Mouse (Mus musculus): ENCODE results near the gene Nfic. TPM values are rescaled to one million over a fixed set of nuclear protein-coding genes. Genes with fewer than 3 reads are reported as not detected.
A peak's percentile ranks its signal among the peaks of the same experiment; 100 is the strongest.

The Nfic gene
- polyA plus RNA-seq, 1 experiment from 2014 or later: 8.7 TPM

DNA sequence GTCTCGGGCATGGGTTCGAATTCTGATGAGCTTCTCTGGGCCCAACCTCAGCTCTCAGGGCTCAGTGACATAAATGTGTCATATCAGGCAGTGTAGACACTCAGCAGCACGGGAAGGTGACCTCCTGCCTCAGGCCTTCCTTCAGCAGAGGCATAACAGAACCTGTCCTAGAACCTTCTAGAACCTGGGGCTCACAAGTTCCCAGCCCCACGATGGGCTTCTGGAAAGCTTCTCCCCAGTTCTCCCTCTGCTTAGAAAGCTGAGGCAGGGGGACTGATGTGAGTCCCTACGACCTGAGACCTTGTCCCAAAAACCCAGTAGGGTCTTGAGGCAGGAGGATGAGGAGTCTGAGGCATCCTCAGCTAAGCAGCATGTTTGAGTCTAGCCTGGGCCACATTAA, 40.3 kb downstream of the Nfic start:
- H3K27ac ChIP-seq (replicated peaks): peak overlapping the region; percentile 86
- no peaks in the 10 kb centered on the region for H3K9me3 ChIP-seq (replicated peaks)
- H3K36me3 ChIP-seq: no peaks in the 10 kb centered on the region
- H3K27me3 ChIP-seq (ENCODE audit: low read depth, poor library complexity, severe bottlenecking): peaks cover 33% of the 10 kb centered on the region
- H3K4me1 ChIP-seq: peaks cover 89% of the 10 kb centered on the region
- DNase-seq (ENCODE audit: low spot score): no peak
- WGBS: 84% methylated on average over 5 of the region's 5 CpGs
- H3K4me3 ChIP-seq: no peak overlapping the region

DNA sequence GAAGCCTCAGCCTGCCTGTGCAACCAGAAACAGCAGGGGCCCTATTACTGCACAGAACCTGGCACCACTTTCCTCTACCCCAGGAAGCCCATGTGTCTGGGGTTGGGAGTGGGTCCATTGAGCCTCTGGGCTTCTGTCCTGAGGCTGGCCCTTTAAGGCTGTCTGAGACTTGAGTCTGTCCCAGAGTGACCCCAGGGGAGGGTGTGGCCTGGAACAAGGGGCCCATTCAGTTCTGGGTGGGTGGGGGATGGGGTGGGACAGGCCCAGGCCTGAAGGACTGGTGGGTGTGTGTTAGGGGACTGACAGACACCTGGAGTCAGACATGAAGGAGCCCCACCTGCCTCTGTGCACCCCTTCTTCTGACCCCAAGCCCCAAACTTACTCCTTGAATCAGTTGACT, 40.8 kb downstream of the Nfic start:
- peaks cover 93% of the 10 kb centered on the region for H3K4me1 ChIP-seq
- no peaks in the 10 kb centered on the region for H3K9me3 ChIP-seq (replicated peaks)
- H3K27me3 ChIP-seq (ENCODE audit: low read depth, poor library complexity, severe bottlenecking): peaks cover 28% of the 10 kb centered on the region
- no peak for DNase-seq (ENCODE audit: low spot score)
- no peaks in the 10 kb centered on the region for H3K36me3 ChIP-seq
- peak overlapping the region; percentile 86 for H3K27ac ChIP-seq (replicated peaks)
- peak overlapping the region; percentile 35; the same call in 1 of the 2 replicates for H3K4me3 ChIP-seq

DNA sequence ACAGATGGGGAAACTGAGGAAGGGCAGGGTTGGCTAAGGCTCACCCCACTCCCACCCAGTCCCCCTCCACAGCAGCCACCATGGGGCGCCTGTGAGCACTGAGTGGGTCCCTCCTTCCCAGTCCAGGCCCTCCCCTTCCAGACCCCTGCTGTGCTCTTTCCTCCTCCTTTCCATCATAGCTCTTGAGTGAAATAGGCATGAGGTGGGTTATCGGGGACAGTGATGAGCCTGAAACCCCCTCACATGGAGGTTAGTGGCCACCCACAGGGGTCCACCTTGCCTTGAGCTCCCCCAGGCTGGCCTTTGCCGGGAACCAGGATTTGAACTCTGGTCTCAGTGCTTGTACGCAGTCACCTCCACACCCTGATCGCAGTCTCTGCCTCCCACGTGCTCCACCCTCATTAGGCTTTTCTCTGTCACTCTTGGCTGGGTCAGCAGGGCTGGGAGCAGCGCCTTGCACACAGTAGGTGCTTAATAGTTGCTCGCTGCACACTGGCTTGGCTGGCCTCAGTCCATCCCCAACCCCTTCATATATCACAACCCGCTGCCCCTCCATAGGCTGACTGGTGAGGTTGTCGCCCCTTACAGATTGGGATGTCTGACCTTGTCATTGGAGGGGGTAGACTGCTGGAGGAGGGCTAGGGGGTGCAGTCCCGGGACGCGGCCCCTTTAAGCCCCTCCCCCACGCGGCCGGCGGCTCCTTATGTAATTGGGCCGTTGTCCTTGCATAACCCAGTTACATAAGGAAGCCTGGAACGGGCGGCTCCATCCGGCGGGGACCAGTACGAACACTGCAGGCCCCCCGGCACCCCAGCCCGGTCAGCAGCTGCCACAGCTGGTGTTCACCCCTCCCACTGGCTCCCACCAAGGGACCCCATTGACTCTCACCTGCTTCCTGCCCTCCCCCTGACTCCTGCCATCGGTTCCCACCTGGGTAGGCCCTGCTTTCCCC, 41.8 kb downstream of the Nfic start:
- no peaks in the 10 kb centered on the region for H3K9me3 ChIP-seq (replicated peaks)
- H3K36me3 ChIP-seq: no peaks in the 10 kb centered on the region
- no peak for DNase-seq (ENCODE audit: low spot score)
- peak overlapping the region; percentile 86 for H3K27ac ChIP-seq (replicated peaks)
- H3K4me1 ChIP-seq: peaks cover 99% of the 10 kb centered on the region
- H3K4me3 ChIP-seq: peak overlapping the region; percentile 35; the same call in 1 of the 2 replicates
- peaks cover 28% of the 10 kb centered on the region for H3K27me3 ChIP-seq (ENCODE audit: low read depth, poor library complexity, severe bottlenecking)
- WGBS: 31% methylated on average over 26 of the region's 26 CpGs

DNA sequence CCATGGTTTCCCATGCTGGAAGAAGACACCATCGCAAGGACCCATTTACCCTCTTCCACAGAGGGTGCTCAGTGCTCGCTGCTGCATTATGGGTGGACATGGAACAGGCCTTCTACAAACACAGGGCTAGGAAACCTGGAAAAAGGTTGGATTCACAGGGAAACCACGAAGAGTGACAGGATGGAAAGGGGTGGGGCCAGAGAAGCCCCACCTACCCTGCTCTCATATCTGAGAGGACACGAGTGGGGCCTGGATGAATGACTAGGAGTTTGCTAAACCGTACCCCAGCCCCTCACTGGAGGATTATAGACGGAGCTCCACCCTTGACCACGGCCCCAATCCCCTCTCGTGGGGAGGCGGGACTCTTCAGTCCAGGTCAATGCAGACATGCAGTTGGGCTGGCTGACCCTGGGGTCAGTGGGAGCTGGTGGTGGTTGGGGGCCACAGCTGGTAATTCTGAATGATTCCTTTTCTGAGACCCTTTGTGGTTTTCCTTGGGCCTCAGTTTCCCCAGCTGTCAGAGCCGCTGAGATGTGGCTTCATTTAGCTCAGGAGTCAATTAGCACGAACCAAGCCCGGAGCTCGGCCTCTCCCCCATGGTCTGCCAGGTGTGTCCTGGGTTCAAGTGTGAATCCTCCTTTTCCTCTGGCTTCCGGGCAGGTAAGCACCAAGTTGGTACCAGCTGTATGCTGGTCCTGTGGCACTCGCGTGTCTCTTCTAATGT, 42.7 kb downstream of the Nfic start:
- H3K36me3 ChIP-seq: no peaks in the 10 kb centered on the region
- H3K4me1 ChIP-seq: peaks cover 100% of the 10 kb centered on the region
- no peaks in the 10 kb centered on the region for H3K9me3 ChIP-seq (replicated peaks)
- H3K27ac ChIP-seq (replicated peaks): peak overlapping the region; percentile 86
- peaks cover 28% of the 10 kb centered on the region for H3K27me3 ChIP-seq (ENCODE audit: low read depth, poor library complexity, severe bottlenecking)
- WGBS: 81% methylated on average over 16 of the region's 16 CpGs
- no peak for DNase-seq (ENCODE audit: low spot score)
- no peak overlapping the region for H3K4me3 ChIP-seq

DNA sequence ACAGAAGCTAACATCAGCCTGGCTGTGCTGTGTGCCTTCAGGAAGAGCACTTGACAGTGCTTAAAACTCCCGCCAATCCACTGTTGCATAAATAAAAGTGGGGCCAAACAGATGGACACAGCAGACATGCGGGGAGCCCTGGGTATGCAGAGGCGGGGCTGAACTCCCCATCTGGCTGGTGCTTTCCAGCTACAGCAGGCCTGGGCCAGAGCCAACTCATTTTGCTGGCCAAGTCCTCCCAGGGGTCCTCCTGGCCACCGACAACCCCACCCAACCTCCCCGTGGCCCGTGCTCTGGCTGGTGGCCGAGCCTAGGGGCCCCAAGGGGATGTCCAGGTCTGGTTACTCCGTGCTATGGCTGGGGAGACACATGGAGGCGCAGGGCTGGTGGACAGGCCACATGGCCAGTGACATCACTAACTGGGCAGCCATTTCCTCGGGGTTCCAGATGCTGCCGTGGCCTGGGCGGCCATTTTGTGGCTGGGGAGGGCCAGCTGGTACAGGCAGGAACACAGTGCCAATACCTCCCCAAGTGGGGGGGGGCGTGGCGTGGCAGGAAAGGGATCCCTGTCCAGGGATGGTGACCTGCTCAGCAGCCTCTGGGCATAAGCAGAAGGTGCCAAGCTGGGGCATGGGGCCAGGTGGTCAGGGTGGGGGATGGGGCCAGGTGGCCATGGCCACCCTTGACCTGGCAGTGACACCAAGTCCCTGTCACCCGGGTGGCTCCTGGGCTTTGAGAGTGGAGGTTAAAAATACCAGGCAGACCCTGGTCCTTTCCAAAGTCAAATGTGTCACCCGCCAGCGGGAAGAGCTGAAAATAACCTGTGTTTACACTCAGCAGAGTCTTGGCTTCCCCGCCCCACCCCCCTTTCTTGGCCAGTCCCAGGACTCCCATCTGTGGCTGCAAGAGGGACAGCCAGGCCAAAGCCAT, 43.7 kb downstream of the Nfic start:
- WGBS: 84% methylated on average over 18 of the region's 18 CpGs
- DNase-seq (ENCODE audit: low spot score): no peak
- Histone ChIP-seq H3K4me1 (peaks cover 100% of the 10 kb centered on the region), H3K9me3 (replicated peaks) (no peaks in the 10 kb centered on the region), H3K27me3 (ENCODE audit: low read depth, poor library complexity, severe bottlenecking) (peaks cover 28% of the 10 kb centered on the region), H3K4me3 (no peak overlapping the region), H3K27ac (replicated peaks) (peak overlapping the region; percentile 47), H3K36me3 (no peaks in the 10 kb centered on the region)

DNA sequence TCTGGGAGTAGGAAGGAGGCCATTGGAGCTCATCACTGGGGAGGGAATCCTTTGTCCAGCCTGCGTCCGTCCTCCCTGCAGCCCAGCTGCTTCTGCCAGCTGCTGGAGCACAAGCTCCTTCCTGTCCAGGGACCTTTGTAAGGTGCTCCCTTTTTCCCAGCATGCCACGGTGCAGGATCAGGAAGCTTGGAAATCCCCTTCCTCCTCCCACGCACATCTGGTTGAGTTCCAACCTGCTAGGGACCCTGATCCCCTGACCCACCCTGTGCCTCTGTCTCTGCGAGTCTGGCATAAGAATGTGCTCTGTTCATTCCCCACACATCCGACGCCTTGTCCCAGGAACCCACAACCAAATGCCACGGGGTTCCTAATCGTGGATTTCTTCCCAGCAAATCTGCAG, 44.5 kb downstream of the Nfic start:
- 85% methylated on average over 9 of the region's 9 CpGs for WGBS
- no peaks in the 10 kb centered on the region for H3K9me3 ChIP-seq (replicated peaks)
- no peak for DNase-seq (ENCODE audit: low spot score)
- H3K27ac ChIP-seq (replicated peaks): peak overlapping the region; percentile 47; the same call in 1 of the 2 replicates
- peaks cover 35% of the 10 kb centered on the region for H3K27me3 ChIP-seq (ENCODE audit: low read depth, poor library complexity, severe bottlenecking)
- H3K4me1 ChIP-seq: peaks cover 100% of the 10 kb centered on the region
- no peaks in the 10 kb centered on the region for H3K36me3 ChIP-seq
- H3K4me3 ChIP-seq: no peak overlapping the region

DNA sequence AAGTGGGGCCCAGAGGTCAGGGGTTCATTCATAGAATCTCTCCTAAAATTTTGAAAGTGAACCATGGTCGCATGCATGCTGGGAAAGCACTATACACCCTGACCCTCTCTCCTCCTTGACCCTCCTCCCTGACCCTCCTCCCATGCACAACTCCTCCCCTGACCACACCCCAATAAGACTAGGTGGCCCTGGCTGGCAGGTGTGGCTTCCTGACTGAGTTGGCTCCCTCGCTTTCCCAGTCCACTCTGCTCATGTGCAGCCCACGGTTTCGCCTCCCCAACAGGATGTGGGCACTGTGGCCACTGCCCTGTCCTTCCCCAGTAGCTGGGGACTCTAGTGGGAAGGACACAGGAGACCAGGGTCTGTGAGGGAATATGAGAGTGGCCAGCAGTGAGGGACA, 45.1 kb downstream of the Nfic start:
- peaks cover 96% of the 10 kb centered on the region for H3K4me1 ChIP-seq
- peaks cover 42% of the 10 kb centered on the region for H3K27me3 ChIP-seq (ENCODE audit: low read depth, poor library complexity, severe bottlenecking)

DNA sequence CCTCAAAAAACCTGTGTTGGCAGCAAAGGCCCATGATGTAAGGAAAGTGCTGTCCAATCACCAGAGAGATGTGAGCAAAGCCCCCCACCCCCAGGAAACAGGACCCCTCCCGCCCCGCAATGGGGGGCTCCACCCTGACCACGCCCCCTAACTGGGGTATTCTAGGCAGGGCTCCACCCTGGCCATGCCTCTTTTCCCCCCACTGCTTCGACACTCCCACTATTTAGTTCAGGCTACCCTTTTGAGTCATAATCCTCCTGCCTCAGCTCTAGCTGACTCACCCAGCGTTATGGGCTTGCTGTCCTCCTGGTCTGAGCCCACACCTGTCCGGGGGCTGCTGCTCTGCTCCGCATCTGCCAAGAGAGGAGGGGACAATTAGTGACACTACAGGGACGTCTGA, 46.1 kb downstream of the Nfic start:
- peaks cover 52% of the 10 kb centered on the region for H3K27me3 ChIP-seq (ENCODE audit: low read depth, poor library complexity, severe bottlenecking)
- peaks cover 5% of the 10 kb centered on the region; the same call in 1 of the 2 replicates for H3K36me3 ChIP-seq
- DNase-seq (ENCODE audit: low spot score): no peak
- H3K27ac ChIP-seq (replicated peaks): peak overlapping the region; percentile 74
- H3K4me1 ChIP-seq: peaks cover 90% of the 10 kb centered on the region
- H3K4me3 ChIP-seq: no peak overlapping the region
- H3K9me3 ChIP-seq (replicated peaks): no peaks in the 10 kb centered on the region
- 13% methylated on average over 8 of the region's 8 CpGs for WGBS

More for the DNA sequence above, 45.1 kb downstream of the Nfic start:
- Histone ChIP-seq H3K36me3 (no peaks in the 10 kb centered on the region; the same call in 1 of the 2 replicates), H3K27ac (replicated peaks) (peak overlapping the region; percentile 33; the same call in 1 of the 2 replicates), H3K4me3 (no peak overlapping the region), H3K9me3 (replicated peaks) (no peaks in the 10 kb centered on the region)
- WGBS: 65% methylated on average over 4 of the region's 4 CpGs
- no peak for DNase-seq (ENCODE audit: low spot score)

DNA sequence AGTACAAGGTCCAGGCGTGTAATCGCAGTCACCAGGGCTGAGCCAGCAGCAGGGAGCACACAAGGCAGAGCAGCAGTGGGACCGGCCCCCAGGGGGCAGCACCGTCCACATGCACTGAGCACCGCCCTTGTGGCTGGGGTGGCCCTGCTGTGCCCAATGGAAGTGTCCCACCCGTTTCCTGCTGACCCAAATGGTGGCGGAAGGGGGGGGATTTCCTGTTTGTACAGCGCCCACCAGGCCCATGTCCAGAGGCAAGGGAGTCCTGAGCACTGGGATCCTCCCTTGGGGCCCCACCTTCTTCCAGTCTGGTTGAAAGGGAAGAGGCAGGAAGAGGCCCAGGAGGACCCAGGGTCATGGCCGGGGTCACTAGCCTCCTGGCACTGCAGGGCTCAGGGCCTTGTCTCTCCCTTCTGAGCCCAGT, 46.6 kb downstream of the Nfic start:
- Histone ChIP-seq H3K27me3 (ENCODE audit: low read depth, poor library complexity, severe bottlenecking) (peaks cover 56% of the 10 kb centered on the region), H3K27ac (replicated peaks) (peak overlapping the region; percentile 74), H3K36me3 (peaks cover 5% of the 10 kb centered on the region; the same call in 1 of the 2 replicates), H3K9me3 (replicated peaks) (no peaks in the 10 kb centered on the region), H3K4me3 (0 out of 2 replicates have a peak overlapping the region, but pooled peaks have one; percentile 2), H3K4me1 (peaks cover 86% of the 10 kb centered on the region)
- peak; percentile 77 for DNase-seq (ENCODE audit: low spot score)
- WGBS: 12% methylated on average over 9 of the region's 9 CpGs

DNA sequence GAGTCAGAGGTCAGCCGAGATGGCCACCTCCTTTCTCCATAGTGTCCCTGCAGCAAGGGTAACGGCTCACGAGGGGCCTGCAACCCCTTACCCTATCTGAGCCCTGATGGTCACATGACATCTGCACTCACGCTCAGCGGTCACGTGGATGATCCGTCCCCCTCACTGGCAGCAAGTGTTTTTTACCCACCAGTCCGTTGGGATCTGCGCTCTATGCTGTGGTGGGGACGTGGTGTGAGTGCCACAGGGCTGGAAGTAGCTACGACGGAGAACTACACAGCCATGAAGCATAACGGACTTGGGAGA, 47.1 kb downstream of the Nfic start:
- Histone ChIP-seq H3K27ac (replicated peaks) (no peak overlapping the region), H3K4me1 (peaks cover 86% of the 10 kb centered on the region), H3K36me3 (peaks cover 5% of the 10 kb centered on the region; the same call in 1 of the 2 replicates), H3K4me3 (no peak overlapping the region), H3K9me3 (replicated peaks) (no peaks in the 10 kb centered on the region), H3K27me3 (ENCODE audit: low read depth, poor library complexity, severe bottlenecking) (peaks cover 61% of the 10 kb centered on the region)
- 42% methylated on average over 13 of the region's 13 CpGs for WGBS
- no peak for DNase-seq (ENCODE audit: low spot score)

DNA sequence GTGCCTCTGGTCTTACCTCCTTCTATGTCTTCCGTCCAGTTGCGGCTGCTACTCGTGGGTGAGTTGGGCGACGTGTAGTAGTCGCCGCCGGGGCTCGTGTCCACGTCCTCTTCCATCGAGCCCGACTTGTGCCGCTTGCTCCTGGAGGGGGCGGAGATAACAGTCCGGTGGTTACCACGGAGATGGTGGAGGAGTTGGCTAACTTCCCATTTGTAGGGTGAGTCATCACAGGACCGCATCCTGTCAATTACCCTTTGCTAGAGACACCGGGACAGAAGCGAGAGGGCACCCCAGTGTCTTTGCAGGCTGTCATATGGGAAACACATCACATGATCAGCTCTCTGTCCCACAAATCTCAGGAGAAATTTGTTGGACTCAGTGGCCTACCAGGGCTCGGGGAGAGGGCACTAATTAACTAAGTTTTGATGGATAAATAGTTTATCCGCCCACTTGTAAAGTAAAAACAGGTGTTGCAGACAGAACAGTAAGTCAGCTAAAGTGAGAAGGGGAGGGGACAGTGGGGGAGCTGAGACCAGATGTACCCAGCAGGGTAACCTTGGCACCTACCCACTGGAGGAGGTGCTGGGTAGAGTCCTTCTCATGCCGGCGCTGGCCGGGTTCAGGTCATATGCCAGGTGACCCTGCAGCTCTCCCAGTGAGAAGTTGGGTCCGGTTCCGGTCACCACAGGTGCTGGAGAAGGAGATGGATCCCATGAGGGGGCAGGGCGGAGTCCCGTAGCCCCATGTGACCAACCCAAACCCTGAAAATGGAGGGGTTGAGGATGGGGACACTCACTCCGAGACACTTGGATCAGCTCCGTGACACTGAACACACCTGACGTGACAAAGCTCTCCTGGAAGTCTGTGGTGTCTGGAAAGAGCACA, 47.7 kb downstream of the Nfic start:
- no peaks in the 10 kb centered on the region for H3K9me3 ChIP-seq (replicated peaks)
- peaks cover 67% of the 10 kb centered on the region for H3K27me3 ChIP-seq (ENCODE audit: low read depth, poor library complexity, severe bottlenecking)
- H3K27ac ChIP-seq (replicated peaks): no peak overlapping the region
- peaks cover 86% of the 10 kb centered on the region for H3K4me1 ChIP-seq
- peak overlapping the region; percentile 16 for H3K4me3 ChIP-seq
- DNase-seq (ENCODE audit: low spot score): no peak
- peaks cover 5% of the 10 kb centered on the region; the same call in 1 of the 2 replicates for H3K36me3 ChIP-seq
- 24% methylated on average over 31 of the region's 31 CpGs for WGBS
